In the genomic region with DNA sequence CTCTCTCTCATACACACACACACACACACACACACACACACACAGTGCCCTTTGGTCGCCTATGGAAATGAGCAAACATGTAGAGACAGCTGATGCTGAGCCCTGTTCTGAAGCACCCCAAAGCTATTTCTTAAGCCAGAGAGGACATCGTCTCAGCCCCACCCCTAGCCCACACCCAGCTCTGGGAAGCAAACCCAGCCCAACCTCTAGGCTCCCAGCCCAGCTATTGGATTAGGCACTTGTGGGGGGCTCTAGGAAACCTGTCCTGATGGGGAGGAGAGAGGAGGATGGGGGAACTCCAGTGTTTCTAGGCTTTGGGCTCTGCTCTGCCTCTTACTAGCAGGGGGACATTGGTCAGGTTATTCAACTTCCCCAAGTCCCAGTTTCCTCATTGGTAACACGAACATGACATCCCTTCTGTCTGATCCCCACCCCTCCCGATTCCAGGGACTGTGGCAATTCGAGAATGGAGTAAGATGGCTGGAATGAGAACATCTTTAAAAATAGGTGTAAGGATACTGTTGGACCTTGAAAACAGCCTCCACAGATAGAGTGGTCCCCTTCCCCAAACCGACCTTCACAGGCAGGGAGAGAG, we compare ENCODE assay signal across 8 mouse cellular contexts. TPM values are rescaled to one million over a fixed set of nuclear protein-coding genes. Genes with fewer than 3 reads are reported as not detected.
DNase-seq lines count a peak whose midpoint lies in the region; ATAC-seq and TF ChIP-seq lines count a peak whose summit lies in the region.

No protein-coding gene starts in this region.

- WGBS in liver, embryonic 14.5 days (ENCODE audit: insufficient replicate concordance), result 3% methylated on average over 6 of the region's 6 CpGs

- H3K4me1 ChIP-seq in liver, embryonic 14.5 days (replicated peaks; ENCODE audit: control insufficient read depth in 2 of 2, insufficient read depth in 2 of 2, low read length in 1 of 2), result peaks cover 16 to 26% of the 10 kb centered on the region in 2 experiments

- peak overlapping the region; percentile 96 for H3K27ac ChIP-seq in liver, embryonic 14.5 days

- no peaks in the 10 kb centered on the region for H3K27me3 ChIP-seq in liver, embryonic 14.5 days (ENCODE audit: control insufficient read depth, insufficient read depth, low read length)

- peak overlapping the region; percentile 78 to 85 for H3K4me3 ChIP-seq in liver, embryonic 14.5 days (ENCODE audit: insufficient read depth in 1 of 2, low read depth in 2 of 2, low read length in 2 of 2)

- no peaks in the 10 kb centered on the region for H3K9me3 ChIP-seq in liver, embryonic 14.5 days (ENCODE audit: control insufficient read depth, low read length)

- peak overlapping the region; percentile 94 for H3K9ac ChIP-seq in liver, embryonic 14.5 days (replicated peaks)

- H3K36me3 ChIP-seq in liver, embryonic 14.5 days (replicated peaks; ENCODE audit: control insufficient read depth, insufficient read depth, low read depth), result peaks cover 40% of the 10 kb centered on the region

- ATAC-seq in liver, embryonic 14.5 days (ENCODE audit: insufficient read depth), result peak; percentile 44

- no peak for TF ChIP-seq CTCF in liver, embryonic 14.5 days (IDR thresholded peaks at IDR 0.05; ENCODE audit: low read depth)

- TF ChIP-seq EP300 in liver, embryonic 14.5 days (IDR thresholded peaks at IDR 0.05; ENCODE audit: low read depth), result no peak

- peak; percentile 33 for DNase-seq in adrenal gland, adult 2 months
- DNase-seq in adrenal gland, adult 8-10 months, result no peak
- DNase-seq in spleen, adult 12 weeks (ENCODE audit: low spot score), result peak; percentile 56
- DNase-seq in spleen, adult 18-20 months, result no peak
- DNase-seq in liver, embryonic 14.5 days (ENCODE audit: low read depth in 3 of 3, low spot score in 3 of 3), result peak in 2 of 3 experiments; percentile 52 to 65
- DNase-seq in spleen, postnatal 4 days (ENCODE audit: low spot score in 2 of 2), result peak; percentile 73 to 82
- DNase-seq in gastrocnemius, postnatal 10 days, result no peak
- DNase-seq in ovary, postnatal 14 days (ENCODE audit: low spot score), result no peak

- H3K4me2 ChIP-seq in liver, embryonic 14.5 days (ENCODE audit: low read depth), result peak overlapping the region; percentile 88

RNA-seq across cellular contexts. Expression of gene Abcg4, which starts 2.1 kb away (rescaled TPM):
- total RNA-seq in adrenal gland, adult 2 months (2021), result 10 to 100 TPM; 27.1 to 41.4 TPM
- polyA plus RNA-seq in adrenal gland, adult 2 months (2012; rRNA removed), result 84.3 and 86.8 TPM in 2 replicates
- total RNA-seq in adrenal gland, adult 8-10 months (2022), result 10 to 100 TPM; 39.3 to 51.3 (median 42.1) TPM
- 35.6 and 41.6 TPM in 2 replicates for polyA plus RNA-seq in liver, embryonic 14.5 days (2012; rRNA removed)
- polyA plus RNA-seq in liver, embryonic 14.5 days (2014; fragmentation: Nextera tagmentation; extraction: Ambion mirVana), result 10.6 and 11.1 TPM in 2 replicates
- total RNA-seq in gastrocnemius, postnatal 10 days (2021), result 1 to 10 TPM in 1 of 2 experiments, under 1 TPM in 1; 0.68 to 1.3 TPM

RNA-seq across cellular contexts. Expression of gene Nlrx1, which starts 18.0 kb away (rescaled TPM):
- 10 to 100 TPM; 15.7 to 27.8 TPM for total RNA-seq in adrenal gland, adult 2 months (2021)
- 25.3 and 27.7 TPM in 2 replicates for polyA plus RNA-seq in adrenal gland, adult 2 months (2012; rRNA removed)
- total RNA-seq in adrenal gland, adult 8-10 months (2022), result 10 to 100 TPM; 27.6 to 41.8 (median 34.2) TPM
- 1.5 TPM in 2 replicates for polyA plus RNA-seq in liver, embryonic 14.5 days (2012; rRNA removed)
- 2.7 and 3.4 TPM in 2 replicates for polyA plus RNA-seq in liver, embryonic 14.5 days (2014; fragmentation: Nextera tagmentation; extraction: Ambion mirVana)
- 10 to 100 TPM; 21.6 to 23.0 TPM for total RNA-seq in gastrocnemius, postnatal 10 days (2021)

RNA-seq across cellular contexts. Expression of gene Hinfp, which starts 19.1 kb away (rescaled TPM):
- 10 to 100 TPM; 16.6 to 24.9 TPM for total RNA-seq in adrenal gland, adult 2 months (2021)
- 13.5 and 13.8 TPM in 2 replicates for polyA plus RNA-seq in adrenal gland, adult 2 months (2012; rRNA removed)
- total RNA-seq in adrenal gland, adult 8-10 months (2022), result 10 to 100 TPM; 20.3 to 44.4 (median 31.8) TPM
- 11.8 and 13.8 TPM in 2 replicates for polyA plus RNA-seq in liver, embryonic 14.5 days (2012; rRNA removed)
- polyA plus RNA-seq in liver, embryonic 14.5 days (2014; fragmentation: Nextera tagmentation; extraction: Ambion mirVana), result 8.0 and 8.3 TPM in 2 replicates
- total RNA-seq in gastrocnemius, postnatal 10 days (2021), result 10 to 100 TPM in 1 of 2 experiments, 1 to 10 TPM in 1; 9.8 to 11.0 TPM

RNA-seq across cellular contexts. Expression of gene C2cd2l, which starts 33.7 kb away (rescaled TPM):
- total RNA-seq in adrenal gland, adult 2 months (2021), result 10 to 100 TPM; 46.1 to 59.0 TPM
- 100 and 106 TPM in 2 replicates for polyA plus RNA-seq in adrenal gland, adult 2 months (2012; rRNA removed)
- total RNA-seq in adrenal gland, adult 8-10 months (2022), result 10 to 100 TPM; 42.6 to 60.5 (median 49.9) TPM
- 13.0 and 17.3 TPM in 2 replicates for polyA plus RNA-seq in liver, embryonic 14.5 days (2012; rRNA removed)
- 7.4 and 8.9 TPM in 2 replicates for polyA plus RNA-seq in liver, embryonic 14.5 days (2014; fragmentation: Nextera tagmentation; extraction: Ambion mirVana)
- 10 to 100 TPM in 1 of 2 experiments, 1 to 10 TPM in 1; 7.5 to 15.7 TPM for total RNA-seq in gastrocnemius, postnatal 10 days (2021)

RNA-seq across cellular contexts. Expression of gene Pdzd3, which starts 35.1 kb away (rescaled TPM):
- not detected for total RNA-seq in adrenal gland, adult 2 months (2021)
- 0.06 TPM in 1 of 2 replicates, not detected in the other for polyA plus RNA-seq in adrenal gland, adult 2 months (2012; rRNA removed)
- total RNA-seq in adrenal gland, adult 8-10 months (2022), result under 1 TPM in 3 of 4 experiments, not detected in 1; 0.24 to 0.27 (median 0.25) TPM
- 0.02 and 0.05 TPM in 2 replicates for polyA plus RNA-seq in liver, embryonic 14.5 days (2012; rRNA removed)
- 0.08 TPM in 1 of 2 replicates, not detected in the other for polyA plus RNA-seq in liver, embryonic 14.5 days (2014; fragmentation: Nextera tagmentation; extraction: Ambion mirVana)
- total RNA-seq in gastrocnemius, postnatal 10 days (2021), result 1 to 10 TPM; 1.2 to 1.4 TPM

Comparison
In these comparisons a context has a peak if more than half of its experiments do, and no peak if none do; other contexts are left out.
1. DNase-seq: peak in adrenal gland, adult 2 months (single experiment), spleen, adult 12 weeks (single experiment), liver, embryonic 14.5 days (2 of 3) and spleen, postnatal 4 days (2 of 2); none in adrenal gland, adult 8-10 months (single experiment), spleen, adult 18-20 months (0 of 2), gastrocnemius, postnatal 10 days (single experiment) and ovary, postnatal 14 days (single experiment).
2. RNA of gene Abcg4, which starts 2.1 kb away (total RNA-seq): 39.3 to 51.3 TPM in adrenal gland, adult 8-10 months and 27.1 to 41.4 TPM in adrenal gland, adult 2 months; 0.68 to 1.3 TPM in gastrocnemius, postnatal 10 days; every median in the first group is over 10 times any median in the second.